Mouse (Mus musculus) frontal cortex, postnatal 36 days (tissue): ENCODE data around the gene Snx6.
"Not testable (repeated sequence)": the region's sequence is repeated elsewhere in the genome, so short reads cannot be mapped to it uniquely, and the experiment has no call there.

Experiments used
- DNase-seq, 2 experiments: peaks; one replicate each; pipeline ENCODE4 v3.0.0; 2022; ENCODE audit warnings: low spot score in 2 of 2

Gene Snx6

GRCm38 (mm10) chr12:54709691-54710493 lies 85.6 kb downstream of the Snx6 start:
- not testable (repeated sequence) for DNase-seq

- no peak for DNase-seq
These were observed 96.1 kb downstream of the Snx6 start for GRCm38 (mm10) chr12:54699394-54699793.

GRCm38 (mm10) chr12:54697791-54698250 lies 97.7 kb downstream of the Snx6 start:
- no peak for DNase-seq

GRCm38 (mm10) chr12:54697003-54697597 lies 98.4 kb downstream of the Snx6 start:
- DNase-seq, result peak in 1 of 2 experiments; percentile 26
